Mouse (Mus musculus) embryonic facial prominence, embryonic 11.5 days (tissue): ENCODE measurements around the gene Mfsd12. TPM values are rescaled to one million over a fixed set of nuclear protein-coding genes. Genes with fewer than 3 reads are reported as not detected.

Experiments used
- ATAC-seq: fragments of 200-750 bp; cut with Nextera tagmentation; replicated peaks from 2 replicates; pipeline ENCODE4 v1.8.0; 2017; ENCODE audit warnings: low read depth; ENCODE audit not compliant: insufficient number of reproducible peaks, low FRiP score, low TSS enrichment
- DNase-seq: peaks from one replicate; pipeline ENCODE4 v3.0.0-alpha.2; 2015; ENCODE audit warnings: low spot score
- H3K27ac ChIP-seq: fragments of 300-500 bp; sonication (generic); replicated peaks from 2 replicates; pipeline ENCODE4 v1.5.1; 2014; ENCODE audit warnings: mild to moderate bottlenecking, low read depth, low read length, control low read depth
- H3K27me3 ChIP-seq: fragments of 300-500 bp; sonication (generic); 2 replicates; pipeline ENCODE4 v1.6.1; 2014; ENCODE audit warnings: mild to moderate bottlenecking, low read length, moderate library complexity, mixed read lengths; ENCODE audit not compliant: control insufficient read depth, insufficient read depth
- H3K36me3 ChIP-seq: fragments of 300-500 bp; sonication (generic); replicated peaks from 2 replicates; pipeline ENCODE4 v1.6.1; 2014; ENCODE audit warnings: low read depth, mild to moderate bottlenecking, low read length, moderate library complexity, mixed read lengths; ENCODE audit not compliant: control insufficient read depth, insufficient read depth
- H3K4me1 ChIP-seq: fragments of 300-500 bp; sonication (generic); 2 replicates; pipeline ENCODE4 v1.6.1; 2014; ENCODE audit warnings: low read length, mixed read lengths; ENCODE audit not compliant: control insufficient read depth, insufficient read depth
- H3K4me2 ChIP-seq: fragments of 300-500 bp; sonication (generic); 2 replicates; pipeline ENCODE4 v1.6.1; 2014; ENCODE audit warnings: low read depth, mild to moderate bottlenecking, control low read depth, low read length, moderate library complexity
- H3K4me3 ChIP-seq: fragments of 300-500 bp; sonication (generic); 2 replicates; pipeline ENCODE4 v1.5.1; 2014; ENCODE audit warnings: low read depth, low read length, control low read depth
- H3K9ac ChIP-seq: fragments of 300-500 bp; sonication (generic); replicated peaks from 2 replicates; pipeline ENCODE4 v1.6.1; 2014; ENCODE audit warnings: mild to moderate bottlenecking, control low read depth, low read length
- H3K9me3 ChIP-seq: fragments of 300-500 bp; sonication (generic); replicated peaks from 2 replicates; pipeline ENCODE4 v1.6.1; 2016; ENCODE audit warnings: mild to moderate bottlenecking, low read length, inconsistent platforms, mixed read lengths; ENCODE audit not compliant: control insufficient read depth
- WGBS: fragments of 180-500 bp; shearing (Covaris S2); extraction: QIAGEN DNeasy Blood & Tissue Kit; methylation state at CpG from one replicate; pipeline ENCODE4 v1.1.7; 2014; 5-methylcytosine and 5-hydroxymethylcytosine counted together
- polyA plus RNA-seq: library from polyadenylated mRNA; unstranded; fragments of >200 nt; fragmentation: Nextera tagmentation; extraction: Ambion mirVana; gene quantifications from 2 replicates; pipeline ENCODE4 v1.2.1, GENCODE M21; 2014

Mfsd12 gene
- polyA plus RNA-seq, 1 experiment from 2014 or later = 4.0 TPM

GRCm38 (mm10) chr10:81323791-81324530, 33.3 kb upstream of the Mfsd12 start:
- Histone ChIP-seq H3K4me2 (no peak overlapping the region), H3K9ac (no peak overlapping the region), H3K27me3 (no peaks in the 10 kb centered on the region), H3K9me3 (no peaks in the 10 kb centered on the region), H3K4me1 (peaks cover 5% of the 10 kb centered on the region), H3K27ac (no peak overlapping the region), H3K4me3 (no peak overlapping the region), H3K36me3 (peaks cover 27% of the 10 kb centered on the region)
- no peak for ATAC-seq
- 94% methylated on average over 18 of the region's 18 CpGs for whole genome bisulfite sequencing
- DNase-seq = no peak

GRCm38 (mm10) chr10:81325176-81325575, 32.1 kb upstream of the Mfsd12 start:
- DNase-seq (no peak), ATAC-seq (no peak)
- Histone ChIP-seq H3K27me3 (no peaks in the 10 kb centered on the region), H3K36me3 (peaks cover 27% of the 10 kb centered on the region), H3K4me2 (no peak overlapping the region), H3K9me3 (no peaks in the 10 kb centered on the region), H3K9ac (no peak overlapping the region), H3K27ac (no peak overlapping the region), H3K4me1 (no peaks in the 10 kb centered on the region; the same call in 1 of the 2 replicates), H3K4me3 (no peak overlapping the region)
- 94% methylated on average over 21 of the region's 21 CpGs for WGBS

GRCm38 (mm10) chr10:81325781-81326180, 31.5 kb upstream of the Mfsd12 start:
- Histone ChIP-seq H3K27me3 (no peaks in the 10 kb centered on the region), H3K9me3 (no peaks in the 10 kb centered on the region), H3K9ac (no peak overlapping the region), H3K36me3 (peaks cover 27% of the 10 kb centered on the region), H3K4me3 (no peak overlapping the region), H3K4me1 (no peaks in the 10 kb centered on the region; the same call in 1 of the 2 replicates), H3K27ac (no peak overlapping the region), H3K4me2 (no peak overlapping the region)
- DNase-seq (no peak), ATAC-seq (no peak)
- WGBS = 96% methylated on average over 18 of the region's 18 CpGs

GRCm38 (mm10) chr10:81326858-81327257, 30.4 kb upstream of the Mfsd12 start:
- DNase-seq (no peak), ATAC-seq (no peak)
- H3K9ac ChIP-seq = no peak overlapping the region
- no peak overlapping the region for H3K27ac ChIP-seq
- H3K36me3 ChIP-seq = peaks cover 27% of the 10 kb centered on the region
- no peak overlapping the region for H3K4me3 ChIP-seq
- WGBS = 88% methylated on average over 6 of the region's 6 CpGs
- no peaks in the 10 kb centered on the region for H3K9me3 ChIP-seq
- no peaks in the 10 kb centered on the region for H3K27me3 ChIP-seq
- H3K4me2 ChIP-seq = no peak overlapping the region
- H3K4me1 ChIP-seq = no peaks in the 10 kb centered on the region; the same call in 1 of the 2 replicates

DNA sequence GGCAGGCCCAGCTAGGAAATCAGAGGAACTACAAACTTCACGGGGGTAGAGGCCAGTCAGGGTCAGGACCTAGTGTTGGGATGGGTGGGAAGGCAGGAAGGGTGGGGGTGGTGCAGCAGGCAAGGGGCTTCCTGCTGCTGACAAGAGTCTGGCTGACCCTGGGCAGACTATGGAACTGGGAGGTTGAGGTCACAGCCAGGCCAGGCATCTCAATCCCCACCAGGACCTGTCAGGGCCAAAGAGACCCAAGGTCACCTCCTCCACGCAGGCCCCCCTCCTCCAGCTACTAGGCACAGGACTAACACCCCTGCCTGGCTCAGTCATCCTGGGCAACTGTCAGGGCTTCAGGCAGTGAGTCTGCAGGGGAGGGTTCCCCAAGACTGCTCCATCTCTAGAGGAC, 29.3 kb upstream of the Mfsd12 start:
- Histone ChIP-seq H3K9me3 (no peaks in the 10 kb centered on the region), H3K9ac (peak overlapping the region; percentile 9; the same call in 1 of the 2 replicates), H3K4me2 (no peak overlapping the region), H3K27ac (no peak overlapping the region), H3K36me3 (peaks cover 26% of the 10 kb centered on the region), H3K4me3 (no peak overlapping the region), H3K27me3 (peaks cover 8% of the 10 kb centered on the region; the same call in 1 of the 2 replicates), H3K4me1 (no peaks in the 10 kb centered on the region; the same call in 1 of the 2 replicates)
- ATAC-seq = no peak
- DNase-seq = no peak
- 15% methylated on average over 2 of the region's 2 CpGs for WGBS

GRCm38 (mm10) chr10:81328386-81328785, 28.9 kb upstream of the Mfsd12 start, which contains the start of gene Tbxa2r:
Gene Tbxa2r, plus strand, starts transcription at chr10:81328731.
- H3K4me2 ChIP-seq = no peak within 1 kb of the TSS
- WGBS = 13% methylated on average over 10 of the region's 10 CpGs

DNA sequence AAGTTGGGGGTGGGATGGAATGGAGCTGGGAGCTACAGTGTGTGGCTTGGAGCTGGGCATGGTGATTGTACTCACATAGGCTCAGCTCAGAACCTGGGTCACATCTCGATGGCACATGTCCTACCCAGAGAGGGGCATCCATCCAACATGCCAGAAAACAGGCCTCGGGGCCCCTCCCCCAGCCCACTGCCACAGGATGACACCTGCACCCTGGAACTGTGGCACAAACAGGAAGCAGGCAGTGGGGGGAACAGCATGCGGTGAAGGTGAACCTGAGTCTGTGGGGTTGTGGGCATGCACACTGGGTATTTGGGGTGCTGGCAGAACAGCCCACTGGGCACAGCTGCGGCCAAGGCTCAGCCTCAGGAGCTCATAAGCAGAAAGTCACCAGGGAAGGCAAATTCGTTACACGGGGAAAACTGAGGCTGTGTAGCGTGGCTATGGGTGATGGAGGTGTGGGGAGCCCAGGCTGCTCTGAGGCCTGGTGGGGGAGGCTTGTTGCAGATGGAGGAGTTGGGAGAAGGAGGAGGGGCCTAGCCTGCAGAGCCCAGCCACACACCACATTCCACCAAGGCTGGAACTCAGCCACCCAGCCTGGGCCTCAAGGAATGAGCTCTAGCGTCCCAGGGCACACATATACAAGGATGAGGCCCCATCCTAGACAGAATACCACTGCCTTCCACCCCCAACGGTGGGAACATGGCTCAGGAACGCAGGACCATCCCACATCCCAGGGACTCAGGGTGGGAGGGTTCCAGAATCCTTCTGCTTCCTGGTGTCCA, 27.9 kb upstream of the Mfsd12 start:
- Histone ChIP-seq H3K4me1 (no peaks in the 10 kb centered on the region; the same call in 1 of the 2 replicates), H3K36me3 (peaks cover 17% of the 10 kb centered on the region), H3K27ac (no peak overlapping the region; the same call in 1 of the 2 replicates), H3K4me3 (no peak overlapping the region), H3K4me2 (no peak overlapping the region), H3K9ac (no peak overlapping the region; the same call in 1 of the 2 replicates), H3K9me3 (no peaks in the 10 kb centered on the region), H3K27me3 (peaks cover 10% of the 10 kb centered on the region; the same call in 1 of the 2 replicates)
- WGBS = 66% methylated on average over 10 of the region's 10 CpGs
- DNase-seq (no peak), ATAC-seq (no peak)

More at GRCm38 (mm10) chr10:81328386-81328785, 28.9 kb upstream of the Mfsd12 start, which contains the start of gene Tbxa2r:
- ATAC-seq = 0 out of 2 replicates have a peak, but pooled peaks have one; percentile 8
- Histone ChIP-seq H3K4me1 (no peaks in the 10 kb centered on the region; the same call in 1 of the 2 replicates), H3K27me3 (peaks cover 10% of the 10 kb centered on the region; the same call in 1 of the 2 replicates), H3K9me3 (no peaks in the 10 kb centered on the region), H3K36me3 (peaks cover 24% of the 10 kb centered on the region), H3K27ac (no peak within 1 kb of the TSS; the same call in 1 of the 2 replicates), H3K4me3 (no peak within 1 kb of the TSS), H3K9ac (peak within 1 kb of the TSS; percentile 9; the same call in 1 of the 2 replicates)
- no peak for DNase-seq
